Mouse (Mus musculus) CH12.LX (cell line): ENCODE measurements around the gene Iqschfp. TPM values are rescaled to one million over a fixed set of nuclear protein-coding genes. Genes with fewer than 3 reads are reported as not detected.

Source experiments
- DNase-seq: peaks from one replicate; pipeline ENCODE4 v3.0.0-alpha.2; 2013; ENCODE audit errors: extremely low read depth
- H3K27ac ChIP-seq: 2 replicates; pipeline ENCODE4 v1.5.1; 2012; ENCODE audit warnings: low read depth, mild to moderate bottlenecking, control low read depth, moderate library complexity; ENCODE audit not compliant: insufficient read depth
- H3K27me3 ChIP-seq: replicated peaks from 2 replicates; pipeline ENCODE3; 2012; ENCODE audit warnings: inconsistent platforms
- H3K36me3 ChIP-seq, 2 experiments: replicated peaks in 1 of 2; 2 replicates each; pipeline versions ENCODE3 to v1.6.1; 2012; ENCODE audit warnings: inconsistent platforms in 1 of 2, low read length in 1 of 2, mild to moderate bottlenecking in 1 of 2, mixed read lengths in 1 of 2, moderate library complexity in 1 of 2; ENCODE audit not compliant: control insufficient read depth in 1 of 2, insufficient read depth in 1 of 2
- H3K4me1 ChIP-seq, 2 experiments: 2 replicates each; pipeline ENCODE4 v1.6.1; 2012; ENCODE audit warnings: inconsistent platforms in 1 of 2, moderate library complexity in 1 of 2; ENCODE audit not compliant: insufficient read depth in 2 of 2, control insufficient read depth in 1 of 2
- H3K4me2 ChIP-seq: 2 replicates; pipeline ENCODE4 v1.6.1; 2012; ENCODE audit warnings: low read depth, mild to moderate bottlenecking, control low read depth; ENCODE audit not compliant: poor library complexity, insufficient read depth, severe bottlenecking
- H3K4me3 ChIP-seq, 3 experiments: fragments of 150-350 bp in 1 of 3; sonication (generic) in 1 of 3; replicated peaks in 1 of 3; 2 replicates each; pipeline versions ENCODE3 to v1.5.1; 2011 to 2012; ENCODE audit warnings: low read depth in 2 of 3, low read length in 2 of 3, mild to moderate bottlenecking in 2 of 3, moderate library complexity in 2 of 3, control low read depth in 1 of 3, improper control_type of control experiment in 1 of 3, inconsistent platforms in 1 of 3, mixed read lengths in 1 of 3; ENCODE audit not compliant: poor library complexity in 1 of 3
- H3K79me2 ChIP-seq: replicated peaks from 2 replicates; pipeline ENCODE4 v1.6.1; 2012; ENCODE audit warnings: mild to moderate bottlenecking, moderate library complexity; ENCODE audit not compliant: control insufficient read depth, poor library complexity, insufficient read depth, severe bottlenecking; ENCODE audit errors: extremely low read depth
- H3K9ac ChIP-seq: 2 replicates; pipeline ENCODE4 v1.6.1; 2012; ENCODE audit warnings: low read depth, mild to moderate bottlenecking, control low read depth, moderate library complexity; ENCODE audit not compliant: insufficient read depth
- H3K9me3 ChIP-seq: replicated peaks from 2 replicates; pipeline ENCODE3; 2012; ENCODE audit warnings: low read length, inconsistent platforms, mixed read lengths
- BHLHE40 ChIP-seq: IDR thresholded peaks from 2 replicates; pipeline ENCODE4 v1.6.1; 2011; ENCODE audit warnings: mild to moderate bottlenecking, low read depth, low read length, improper control_type of control experiment
- CHD1 ChIP-seq: IDR thresholded peaks from 2 replicates; pipeline ENCODE4 v1.6.1; 2012; ENCODE audit warnings: low read depth, low read length, improper control_type of control experiment, inconsistent platforms
- CHD2 ChIP-seq: IDR thresholded peaks from 2 replicates; pipeline ENCODE4 v1.6.1; 2011; ENCODE audit warnings: low read length, improper control_type of control experiment
- CTCF ChIP-seq, 2 experiments: IDR thresholded peaks in 1 of 2; conservative IDR thresholded peaks in 1 of 2; 2 replicates each; pipeline ENCODE4 v1.5.1; 2011 to 2012; ENCODE audit warnings: low read depth in 2 of 2, low read length in 2 of 2, improper control_type of control experiment in 1 of 2, inconsistent platforms in 1 of 2, mild to moderate bottlenecking in 1 of 2, moderate library complexity in 1 of 2
- E2F4 ChIP-seq: IDR thresholded peaks from 2 replicates; pipeline ENCODE4 v1.6.1; 2011; ENCODE audit warnings: low read depth, low read length, improper control_type of control experiment; ENCODE audit not compliant: insufficient replicate concordance
- ELF1 ChIP-seq: IDR thresholded peaks from 2 replicates; pipeline ENCODE4 v1.6.1; 2014; ENCODE audit warnings: low read depth, mild to moderate bottlenecking, inconsistent platforms, low read length, improper control_type of control experiment
- ETS1 ChIP-seq: conservative IDR thresholded peaks from 2 replicates; pipeline ENCODE4 v1.6.1; 2012; ENCODE audit warnings: low read depth, mild to moderate bottlenecking, inconsistent platforms, low read length, improper control_type of control experiment, moderate library complexity
- HCFC1 ChIP-seq: IDR thresholded peaks from 2 replicates; pipeline ENCODE4 v1.6.1; 2012; ENCODE audit warnings: low read depth, mild to moderate bottlenecking, inconsistent platforms, low read length, improper control_type of control experiment
- IRF4 ChIP-seq: IDR thresholded peaks from 2 replicates; pipeline ENCODE4 v1.6.1; 2014; ENCODE audit warnings: low read depth, mild to moderate bottlenecking, inconsistent platforms, low read length, improper control_type of control experiment
- JUN ChIP-seq: IDR thresholded peaks from 2 replicates; pipeline ENCODE4 v1.6.1; 2011; ENCODE audit warnings: low read depth, mild to moderate bottlenecking, low read length, improper control_type of control experiment, moderate library complexity; ENCODE audit not compliant: insufficient read depth
- KAT2A ChIP-seq: IDR thresholded peaks from 2 replicates; pipeline ENCODE4 v1.6.1; 2012; ENCODE audit warnings: low read length, improper control_type of control experiment, inconsistent platforms; ENCODE audit not compliant: insufficient replicate concordance
- MAFK ChIP-seq: IDR thresholded peaks from 2 replicates; pipeline ENCODE4 v1.6.1; 2011; ENCODE audit warnings: low read length, improper control_type of control experiment; ENCODE audit not compliant: insufficient replicate concordance
- MAZ ChIP-seq: IDR thresholded peaks from 2 replicates; pipeline ENCODE4 v1.6.1; 2012; ENCODE audit warnings: low read depth, mild to moderate bottlenecking, inconsistent platforms, low read length, improper control_type of control experiment, moderate library complexity
- MEF2A ChIP-seq: IDR thresholded peaks from 2 replicates; pipeline ENCODE4 v1.6.1; 2014; ENCODE audit warnings: low read depth, mild to moderate bottlenecking, inconsistent platforms, low read length, improper control_type of control experiment, borderline replicate concordance
- NRF1 ChIP-seq: IDR thresholded peaks from 2 replicates; pipeline ENCODE4 v1.6.1; 2014; ENCODE audit warnings: low read depth, mild to moderate bottlenecking, inconsistent platforms, low read length, improper control_type of control experiment, moderate library complexity
- POLR2AphosphoS2 ChIP-seq: IDR thresholded peaks from 2 replicates; pipeline ENCODE4 v1.6.1; 2011; ENCODE audit warnings: low read depth, low read length, improper control_type of control experiment
- RAD21 ChIP-seq: IDR thresholded peaks from 2 replicates; pipeline ENCODE4 v1.6.1; 2011; ENCODE audit warnings: low read depth, mild to moderate bottlenecking, low read length, improper control_type of control experiment, moderate library complexity
- RCOR1 ChIP-seq: conservative IDR thresholded peaks from 2 replicates; pipeline ENCODE4 v1.6.1; 2012; ENCODE audit warnings: low read depth, mild to moderate bottlenecking, inconsistent platforms, low read length, improper control_type of control experiment
- SMC3 ChIP-seq: IDR thresholded peaks from 2 replicates; pipeline ENCODE4 v1.6.1; 2011; ENCODE audit warnings: low read depth, low read length, improper control_type of control experiment
- TCF12 ChIP-seq: IDR thresholded peaks from 2 replicates; pipeline ENCODE4 v1.6.1; 2014; ENCODE audit warnings: low read depth, mild to moderate bottlenecking, inconsistent platforms, low read length, improper control_type of control experiment
- UBTF ChIP-seq: IDR thresholded peaks from 2 replicates; pipeline ENCODE4 v1.6.1; 2012; ENCODE audit warnings: low read depth, mild to moderate bottlenecking, inconsistent platforms, low read length, improper control_type of control experiment, moderate library complexity
- ZKSCAN1 ChIP-seq: IDR thresholded peaks from 2 replicates; pipeline ENCODE4 v1.6.1; 2012; ENCODE audit warnings: low read depth, inconsistent platforms, low read length, improper control_type of control experiment, borderline replicate concordance
- ZMIZ1 ChIP-seq: IDR thresholded peaks from 2 replicates; pipeline ENCODE4 v1.6.1; 2012; ENCODE audit warnings: low read depth, mild to moderate bottlenecking, inconsistent platforms, low read length, improper control_type of control experiment
- dilution Hi-C: fragments of 300-500 bp; cut with MboI; formaldehyde crosslinking; loops from 2 replicates; pipeline ENCODE4 v1.14.3; 2020; ENCODE audit warnings: low sequenced_read_pairs; ENCODE audit not compliant: extremely low pct_unique_long_range_greater_than_20kb, extremely low pct_ligation_motif_present
- in situ Hi-C: fragments of 300-500 bp; cut with MboI; formaldehyde crosslinking; loops from 3 replicates; pipeline ENCODE4 v1.14.3; 2019; ENCODE audit warnings: low sequenced_read_pairs, low pct_ligation_motif_present, low pct_unique_long_range_greater_than_20kb, mixed read lengths
- polyA plus RNA-seq: library from polyadenylated mRNA; unstranded; fragments of >175 nt; gene quantifications from 2 replicates; pipeline ENCODE4 v1.2.1, GENCODE M21; 2012; ENCODE audit warnings: low read depth; ENCODE audit not compliant: insufficient read length
- total RNA-seq, 2 experiments: library from RNA; depleted of rRNA; stranded (reverse); fragments of 300-350 nt in 1 of 2; fragments of >200 nt in 1 of 2; gene quantifications; 2 replicates each; pipeline ENCODE4 v1.2.3; 2012 to 2014

Gene Iqschfp
- total and polyA plus RNA-seq, 3 experiments: 0.13 to 0.25 TPM; not detected in 1

- DNase-seq: no peak
- H3K4me1 ChIP-seq: peaks cover 0 to 11% of the 10 kb centered on the region in 2 experiments; a peak in 2 of 4 replicates
- H3K9me3 ChIP-seq: no peaks in the 10 kb centered on the region
- no peak overlapping the region for H3K4me2 ChIP-seq
- H3K79me2 ChIP-seq: no peaks in the 10 kb centered on the region
- TF ChIP-seq HCFC1 (no peak), E2F4 (no peak)
- TF ChIP-seq, all 38 proteins: peak for 0
- dilution Hi-C loops (no loop called here), in situ Hi-C loops (no loop called here)
- Histone ChIP-seq H3K9ac (no peak overlapping the region), H3K27ac (no peak overlapping the region), H3K27me3 (no peaks in the 10 kb centered on the region), H3K36me3 (no peaks in the 10 kb centered on the region), H3K4me3 (no peak overlapping the region)
Measured at GRCm38 (mm10) chr3:68377452-68378198, 485.6 kb downstream of the Iqschfp start.

GRCm38 (mm10) chr3:68378799-68379198 is 486.8 kb downstream of the Iqschfp start:
- in situ Hi-C loops (no loop called here), dilution Hi-C loops (no loop called here)
- no peak overlapping the region for H3K4me3 ChIP-seq

GRCm38 (mm10) chr3:68379242-68379641 is 487.2 kb downstream of the Iqschfp start:
- Histone ChIP-seq H3K9ac (no peak overlapping the region), H3K4me1 (peaks cover 0 to 13% of the 10 kb centered on the region in 2 experiments; a peak in 2 of 4 replicates), H3K9me3 (no peaks in the 10 kb centered on the region), H3K4me3 (no peak overlapping the region), H3K4me2 (0 out of 2 replicates have a peak overlapping the region, but pooled peaks have one; percentile 36), H3K79me2 (no peaks in the 10 kb centered on the region), H3K36me3 (no peaks in the 10 kb centered on the region), H3K27ac (no peak overlapping the region), H3K27me3 (no peaks in the 10 kb centered on the region)
- peak; percentile 33 for DNase-seq
- in situ Hi-C loops (no loop called here), dilution Hi-C loops (no loop called here)
- TF ChIP-seq JUN (no peak), UBTF (no peak), IRF4 (no peak), ELF1 (no peak), NRF1 (no peak), ZMIZ1 (no peak), MAZ (no peak)

More at GRCm38 (mm10) chr3:68378799-68379198, 486.8 kb downstream of the Iqschfp start:
- Histone ChIP-seq H3K9ac (no peak overlapping the region), H3K27ac (no peak overlapping the region), H3K4me2 (no peak overlapping the region), H3K4me1 (peaks cover 0 to 13% of the 10 kb centered on the region in 2 experiments; a peak in 2 of 4 replicates), H3K9me3 (no peaks in the 10 kb centered on the region)
- no peak for DNase-seq
- TF ChIP-seq CHD1 (no peak), MAFK (no peak), E2F4 (no peak), POLR2AphosphoS2 (no peak), TCF12 (no peak), ETS1 (no peak), BHLHE40 (no peak), NRF1 (no peak), HCFC1 (no peak), CHD2 (no peak), SMC3 (no peak), CTCF (conservative IDR thresholded peaks at IDR 0.05 in 1 of 2, IDR thresholded peaks at IDR 0.05 in 1 of 2; ENCODE audit: low read depth in 2 of 2, low read length in 2 of 2) (no peak), JUN (no peak), MEF2A (no peak), KAT2A (no peak), ELF1 (no peak), ZKSCAN1 (no peak), RAD21 (no peak), RCOR1 (no peak)
- TF ChIP-seq, all 38 proteins: peak for 0
- Histone ChIP-seq H3K27me3 (no peaks in the 10 kb centered on the region), H3K79me2 (no peaks in the 10 kb centered on the region), H3K36me3 (no peaks in the 10 kb centered on the region)
